Mouse (Mus musculus): ENCODE measurements around the gene Spag7.

- TF ChIP-seq POLR2A (IDR thresholded peaks at IDR 0.05; ENCODE audit: control insufficient read depth, low read depth, low read length) (no peak), CTCF (IDR thresholded peaks at IDR 0.05; ENCODE audit: control insufficient read depth, insufficient read depth, insufficient replicate concordance, low read depth, low read length) (no peak)
Observed at GRCm38 (mm10) chr11:70674014-70674413, 4.8 kb upstream of the Spag7 start.
